Mouse (Mus musculus) E14TG2a.4 (cell line): ENCODE results near the gene Scarb1.

Experiments
- H3K27me3 ChIP-seq: 2 replicates; pipeline ENCODE4 v1.6.1; 2014; ENCODE audit warnings: low read length, control low read depth; ENCODE audit not compliant: insufficient read depth
- H3K36me3 ChIP-seq: 2 replicates; pipeline ENCODE4 v1.6.1; 2014; ENCODE audit warnings: low read length, control low read depth; ENCODE audit not compliant: insufficient read depth
- H3K4me1 ChIP-seq: replicated peaks from 2 replicates; pipeline ENCODE4 v1.6.1; 2014; ENCODE audit warnings: low read depth, low read length, control low read depth
- H3K4me3 ChIP-seq: replicated peaks from 2 replicates; pipeline ENCODE4 v1.5.1; 2014; ENCODE audit warnings: mild to moderate bottlenecking, low read length
- H3K9me3 ChIP-seq: 2 replicates; pipeline ENCODE4 v1.6.1; 2014; ENCODE audit warnings: low read length, control low read depth
- CTCF ChIP-seq: conservative IDR thresholded peaks from 2 replicates; pipeline ENCODE4 v1.5.1; 2014; ENCODE audit warnings: low read length
- NANOG ChIP-seq: IDR thresholded peaks from 2 replicates; pipeline ENCODE4 v1.6.1; 2014; ENCODE audit warnings: borderline replicate concordance, low read length, mixed read lengths
- POU5F1 ChIP-seq: IDR thresholded peaks from 2 replicates; pipeline ENCODE4 v1.6.1; 2014; ENCODE audit warnings: low read length, borderline replicate concordance

Gene Scarb1

GRCm38 (mm10) chr5:125323939-125324480 is 16.9 kb downstream of the Scarb1 start:
- H3K36me3 ChIP-seq = peaks cover 13% of the 10 kb centered on the region
- H3K27me3 ChIP-seq = no peaks in the 10 kb centered on the region
- H3K4me1 ChIP-seq = peaks cover 51% of the 10 kb centered on the region
- H3K9me3 ChIP-seq = no peaks in the 10 kb centered on the region
- H3K4me3 ChIP-seq = no peak overlapping the region
- no peak for TF ChIP-seq POU5F1
- TF ChIP-seq CTCF = no peak
- no peak for TF ChIP-seq NANOG

GRCm38 (mm10) chr5:125323128-125323527 is 17.8 kb downstream of the Scarb1 start:
- no peaks in the 10 kb centered on the region for H3K27me3 ChIP-seq

GRCm38 (mm10) chr5:125321836-125322235 is 19.1 kb downstream of the Scarb1 start:
- Histone ChIP-seq H3K36me3 (peaks cover 16% of the 10 kb centered on the region), H3K4me3 (no peak overlapping the region), H3K27me3 (no peaks in the 10 kb centered on the region), H3K4me1 (peaks cover 31% of the 10 kb centered on the region), H3K9me3 (0 out of 2 replicates have a peak, but pooled peaks cover 2% of the 10 kb centered on the region)
- TF ChIP-seq CTCF = no peak
- no peak for TF ChIP-seq POU5F1
- TF ChIP-seq NANOG = no peak

More at GRCm38 (mm10) chr5:125323128-125323527, 17.8 kb downstream of the Scarb1 start:
- H3K4me3 ChIP-seq = no peak overlapping the region
- peaks cover 16% of the 10 kb centered on the region for H3K36me3 ChIP-seq
- no peaks in the 10 kb centered on the region for H3K9me3 ChIP-seq
- TF ChIP-seq CTCF (no peak), POU5F1 (no peak), NANOG (no peak)
- H3K4me1 ChIP-seq = peaks cover 43% of the 10 kb centered on the region

GRCm38 (mm10) chr5:125319057-125319800 is 21.7 kb downstream of the Scarb1 start:
- Histone ChIP-seq H3K4me1 (peaks cover 19% of the 10 kb centered on the region), H3K4me3 (no peak overlapping the region), H3K27me3 (no peaks in the 10 kb centered on the region), H3K36me3 (peaks cover 5% of the 10 kb centered on the region; the same call in 1 of the 2 replicates), H3K9me3 (0 out of 2 replicates have a peak, but pooled peaks cover 2% of the 10 kb centered on the region)
- TF ChIP-seq POU5F1 (no peak), CTCF (no peak), NANOG (no peak)

GRCm38 (mm10) chr5:125317953-125318352 is 22.9 kb downstream of the Scarb1 start:
- H3K4me1 ChIP-seq = peaks cover 12% of the 10 kb centered on the region
- H3K27me3 ChIP-seq = no peaks in the 10 kb centered on the region
- H3K4me3 ChIP-seq = no peak overlapping the region
- TF ChIP-seq CTCF (no peak), POU5F1 (no peak), NANOG (no peak)
- peaks cover 5% of the 10 kb centered on the region for H3K36me3 ChIP-seq
- H3K9me3 ChIP-seq = 0 out of 2 replicates have a peak, but pooled peaks cover 2% of the 10 kb centered on the region

GRCm38 (mm10) chr5:125317296-125317695 is 23.6 kb downstream of the Scarb1 start:
- Histone ChIP-seq H3K27me3 (no peaks in the 10 kb centered on the region), H3K36me3 (peaks cover 5% of the 10 kb centered on the region), H3K9me3 (0 out of 2 replicates have a peak, but pooled peaks cover 2% of the 10 kb centered on the region), H3K4me1 (peaks cover 8% of the 10 kb centered on the region; the same call in 1 of the 2 replicates), H3K4me3 (no peak overlapping the region)
- TF ChIP-seq CTCF (no peak), POU5F1 (no peak), NANOG (no peak)

GRCm38 (mm10) chr5:125316771-125317170 is 24.1 kb downstream of the Scarb1 start:
- no peaks in the 10 kb centered on the region for H3K27me3 ChIP-seq
- peaks cover 5% of the 10 kb centered on the region for H3K36me3 ChIP-seq
- H3K4me1 ChIP-seq = peaks cover 8% of the 10 kb centered on the region; the same call in 1 of the 2 replicates
- H3K4me3 ChIP-seq = no peak overlapping the region
- no peak for TF ChIP-seq NANOG
- TF ChIP-seq POU5F1 = no peak
- TF ChIP-seq CTCF = no peak
- H3K9me3 ChIP-seq = 0 out of 2 replicates have a peak, but pooled peaks cover 2% of the 10 kb centered on the region

GRCm38 (mm10) chr5:125315110-125315509 is 25.8 kb downstream of the Scarb1 start:
- peaks cover 6% of the 10 kb centered on the region for H3K36me3 ChIP-seq
- TF ChIP-seq NANOG = no peak
- TF ChIP-seq CTCF = no peak
- TF ChIP-seq POU5F1 = no peak
- H3K4me3 ChIP-seq = no peak overlapping the region
- H3K4me1 ChIP-seq = peaks cover 8% of the 10 kb centered on the region; the same call in 1 of the 2 replicates
- H3K27me3 ChIP-seq = no peaks in the 10 kb centered on the region
- H3K9me3 ChIP-seq = 0 out of 2 replicates have a peak, but pooled peaks cover 2% of the 10 kb centered on the region
